Mouse (Mus musculus) olfactory bulb, adult 2 months (tissue): ENCODE results near the gene Ppp1r14b. TPM values are rescaled to one million over a fixed set of nuclear protein-coding genes. Genes with fewer than 3 reads are reported as not detected.

Source experiments
- H3K27ac ChIP-seq: fragments of 200-500 bp; 2 replicates; pipeline ENCODE4 v1.5.1; 2012; ENCODE audit warnings: low read depth, low read length; ENCODE audit not compliant: insufficient read depth
- H3K4me1 ChIP-seq: fragments of 200-500 bp; 2 replicates; pipeline ENCODE4 v1.6.1; 2012; ENCODE audit warnings: low read length; ENCODE audit not compliant: control insufficient read depth, insufficient read depth
- H3K4me3 ChIP-seq: fragments of 200-500 bp; 2 replicates; pipeline ENCODE4 v1.5.1; 2012; ENCODE audit warnings: mild to moderate bottlenecking, low read depth, low read length, moderate library complexity; ENCODE audit not compliant: insufficient read depth
- CTCF ChIP-seq: fragments of 200-500 bp; IDR thresholded peaks from 2 replicates; pipeline ENCODE4 v1.5.1; 2012; ENCODE audit warnings: low read depth, mild to moderate bottlenecking, low read length, moderate library complexity; ENCODE audit not compliant: insufficient read depth
- POLR2A ChIP-seq: fragments of 200-500 bp; IDR thresholded peaks from 2 replicates; pipeline ENCODE4 v1.6.1; 2012; ENCODE audit warnings: mild to moderate bottlenecking, low read depth, low read length, moderate library complexity; ENCODE audit not compliant: insufficient read depth
- WGBS: fragments of 180-500 bp; shearing (Covaris S2); methylation state at CpG from one replicate; pipeline ENCODE4 v1.1.7; 2018; 5-methylcytosine and 5-hydroxymethylcytosine counted together
- polyA plus RNA-seq: library from polyadenylated mRNA; stranded (reverse); fragments of >200 nt; gene quantifications from 2 replicates; pipeline ENCODE4 v1.2.4, GENCODE M21; 2012; ENCODE audit warnings: low replicate concordance; ENCODE audit not compliant: missing spikeins, insufficient read depth, insufficient read length

Gene Ppp1r14b
- polyA plus RNA-seq, 1 experiment = not detected

DNA sequence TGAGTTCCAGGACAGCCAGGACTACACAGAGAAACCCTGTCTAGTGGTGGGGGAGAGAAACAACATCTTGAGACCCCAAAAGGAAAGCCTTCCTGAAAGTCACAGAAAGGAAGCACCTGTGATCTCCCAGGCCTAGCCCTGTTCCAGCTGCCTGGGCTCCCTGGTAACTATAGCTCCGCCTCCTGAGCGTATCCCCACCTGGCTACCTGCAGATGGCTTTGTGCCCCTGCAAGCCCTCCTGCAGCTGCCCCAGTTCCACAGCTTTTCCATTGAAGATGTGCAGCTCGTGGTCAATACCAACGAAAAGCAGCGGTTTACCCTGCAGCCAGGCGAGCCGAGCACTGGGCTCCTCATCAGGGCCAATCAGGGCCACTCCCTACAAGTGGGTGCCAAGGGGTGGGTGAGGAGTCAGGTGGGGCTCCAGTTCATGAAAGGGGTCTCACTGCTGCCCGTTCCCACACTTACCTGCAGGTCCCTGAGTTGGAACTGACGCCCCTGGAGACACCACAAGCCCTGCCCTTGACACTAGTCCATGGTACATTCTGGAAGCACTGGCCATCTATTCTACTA lies 23.0 kb downstream of the Ppp1r14b start:
- H3K27ac ChIP-seq = no peak overlapping the region
- no peak overlapping the region for H3K4me3 ChIP-seq
- H3K4me1 ChIP-seq = peaks cover 36% of the 10 kb centered on the region
- WGBS = 88% methylated on average over 9 of the region's 9 CpGs
- TF ChIP-seq POLR2A (no peak), CTCF (no peak)

DNA sequence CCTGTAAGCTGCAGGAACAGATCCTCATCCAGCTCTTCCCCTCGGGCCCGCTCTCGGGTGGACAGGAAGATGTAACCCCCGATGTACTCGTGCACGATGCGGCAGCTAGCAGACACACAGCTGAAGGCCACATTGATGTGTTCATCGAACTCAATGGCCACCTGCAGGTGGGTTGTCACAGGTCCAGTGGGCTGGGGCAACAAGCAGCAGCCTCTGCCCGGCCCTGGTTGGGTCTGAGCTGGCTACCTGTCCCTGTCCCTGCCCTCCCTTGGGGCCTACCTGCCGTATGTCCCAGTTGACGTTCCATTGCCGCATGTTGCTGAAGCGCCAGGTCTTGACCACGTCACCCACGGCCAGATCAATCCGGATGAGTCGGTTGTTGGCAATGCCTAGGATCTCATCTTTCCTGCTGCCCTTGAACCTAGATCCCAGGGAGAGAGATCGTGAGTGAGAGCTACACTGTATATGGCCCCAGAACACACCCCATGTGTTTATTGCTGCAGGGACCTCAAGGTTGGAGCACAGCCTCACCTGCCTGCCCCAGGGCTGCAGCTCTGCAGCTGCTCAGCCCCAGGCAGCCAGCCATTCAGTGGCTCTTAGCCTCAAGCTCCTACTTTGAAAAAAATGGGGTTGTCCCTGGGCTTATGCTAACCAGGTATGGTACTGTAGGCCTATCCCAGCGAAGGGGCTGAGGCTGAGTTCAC lies 24.7 kb downstream of the Ppp1r14b start:
- no peak overlapping the region for H3K4me3 ChIP-seq
- 92% methylated on average over 19 of the region's 19 CpGs for WGBS
- TF ChIP-seq POLR2A (no peak), CTCF (no peak)
- H3K4me1 ChIP-seq = peaks cover 28% of the 10 kb centered on the region
- H3K27ac ChIP-seq = no peak overlapping the region

DNA sequence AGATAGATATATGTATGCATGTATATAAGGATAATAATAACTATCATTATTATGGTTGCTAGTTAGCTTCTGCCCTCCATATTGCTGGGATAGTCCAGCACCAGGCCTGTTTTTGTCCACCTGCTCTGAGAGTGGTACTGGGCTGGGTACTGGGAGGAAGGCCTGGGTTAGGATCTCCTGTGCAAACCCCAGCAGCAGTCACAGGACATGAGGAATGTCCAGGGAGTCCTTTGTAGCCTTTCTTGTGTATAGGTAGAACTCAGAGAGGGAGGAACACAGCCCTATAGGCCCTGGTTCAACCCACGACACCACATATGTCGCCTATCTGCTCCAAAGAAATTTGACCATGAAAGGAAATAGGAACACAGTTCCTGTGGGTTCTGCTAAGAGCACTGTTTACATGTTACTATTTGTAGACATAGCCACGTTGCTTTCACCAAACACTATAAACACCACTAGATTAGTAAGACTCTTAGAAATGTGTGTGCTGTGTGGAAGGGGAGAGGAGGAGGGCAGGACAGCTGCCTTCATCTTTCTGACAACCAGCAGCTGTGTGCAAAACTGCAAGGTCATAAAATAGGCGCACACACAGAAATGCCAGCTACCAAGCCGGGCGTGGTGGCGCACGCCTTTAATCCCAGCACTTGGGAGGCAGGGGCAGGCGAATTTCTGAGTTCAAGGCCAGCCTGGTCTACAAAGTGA lies 32.3 kb downstream of the Ppp1r14b start:
- WGBS = 49% methylated on average over 9 of the region's 9 CpGs
- Histone ChIP-seq H3K27ac (peak overlapping the region; percentile 90), H3K4me3 (no peak overlapping the region), H3K4me1 (peaks cover 2% of the 10 kb centered on the region)
- no peak for TF ChIP-seq CTCF
- no peak for TF ChIP-seq POLR2A

DNA sequence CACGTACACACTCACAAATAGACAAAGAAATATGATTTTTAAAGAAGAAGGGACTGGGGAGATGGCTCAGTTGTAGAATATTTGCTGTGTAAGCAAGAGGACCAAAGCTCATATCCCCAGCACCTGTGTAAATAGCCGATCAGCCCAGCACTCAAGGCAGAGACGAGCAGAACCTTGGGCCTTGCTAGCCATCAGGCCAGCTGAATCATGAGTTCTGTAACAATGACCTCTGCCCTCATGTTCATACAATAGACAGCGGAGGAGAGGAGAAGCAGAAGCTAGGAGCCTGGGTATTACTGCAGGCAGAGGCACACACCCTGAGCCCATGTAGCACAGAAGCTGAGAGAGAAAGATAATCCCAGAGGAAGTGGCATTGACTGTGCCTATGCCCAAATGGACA lies 37.7 kb downstream of the Ppp1r14b start:
- WGBS = 87% methylated on average over 4 of the region's 4 CpGs
- TF ChIP-seq POLR2A (no peak), CTCF (no peak)

DNA sequence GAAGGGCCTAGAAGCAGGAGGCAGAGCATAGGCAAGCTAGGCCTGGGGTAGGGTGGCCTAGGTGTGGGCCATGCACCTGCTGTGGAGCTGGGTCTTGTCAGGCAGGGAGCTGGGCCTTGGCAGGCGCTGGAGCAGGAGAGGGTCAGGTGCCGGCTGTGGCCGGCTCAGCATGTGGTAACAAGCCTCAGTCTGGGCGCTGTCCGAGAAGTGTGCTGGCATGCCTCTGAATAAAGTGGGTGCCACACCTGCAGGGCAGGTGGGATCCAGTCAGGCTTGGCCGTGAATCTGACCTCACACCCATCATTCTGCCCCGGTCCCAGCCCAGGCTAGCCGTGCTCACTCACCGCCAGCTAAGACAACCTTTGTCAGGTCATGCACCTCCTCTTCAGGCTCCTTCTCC lies 39.2 kb downstream of the Ppp1r14b start:
- WGBS = 87% methylated on average over 9 of the region's 9 CpGs

More for the DNA sequence above, 37.7 kb downstream of the Ppp1r14b start:
- Histone ChIP-seq H3K27ac (no peak overlapping the region), H3K4me1 (no peaks in the 10 kb centered on the region), H3K4me3 (no peak overlapping the region)

DNA sequence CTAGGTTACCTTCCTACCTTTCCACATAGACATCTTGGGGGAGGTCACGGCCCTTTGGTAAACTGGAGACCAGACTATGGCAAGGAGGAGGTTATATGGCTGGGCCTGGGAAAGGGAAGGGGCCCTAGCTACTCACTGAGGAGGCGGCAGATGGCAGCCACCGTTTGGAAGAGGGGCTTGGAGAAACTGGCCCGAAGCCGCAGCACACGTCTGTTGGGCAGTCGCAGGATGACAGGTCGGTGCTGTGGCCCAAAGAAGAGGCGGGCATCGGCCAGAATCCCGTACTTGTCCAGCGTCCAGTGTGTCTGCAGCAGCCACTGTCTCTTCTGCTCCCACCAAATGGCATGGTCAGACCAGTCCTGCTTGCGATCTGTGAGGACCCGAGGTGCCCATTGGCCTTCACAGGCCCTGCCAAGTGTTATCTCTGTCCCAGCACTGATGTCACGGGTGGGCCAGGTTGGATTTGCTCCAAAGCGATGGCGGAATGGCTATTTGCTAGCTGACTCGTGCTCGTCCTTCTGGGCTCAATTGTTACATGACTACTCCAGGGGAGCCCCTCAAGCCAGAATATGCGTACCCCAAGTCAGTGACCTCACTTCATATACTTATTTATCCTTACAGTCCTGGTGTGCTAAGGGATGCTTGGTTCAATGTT lies 39.8 kb downstream of the Ppp1r14b start:
- TF ChIP-seq POLR2A (no peak), CTCF (no peak)
- 93% methylated on average over 20 of the region's 20 CpGs for WGBS
- Histone ChIP-seq H3K27ac (no peak overlapping the region), H3K4me1 (no peaks in the 10 kb centered on the region), H3K4me3 (no peak overlapping the region)

More for the DNA sequence above, 39.2 kb downstream of the Ppp1r14b start:
- H3K4me3 ChIP-seq = no peak overlapping the region
- TF ChIP-seq POLR2A = no peak
- no peak overlapping the region for H3K27ac ChIP-seq
- H3K4me1 ChIP-seq = no peaks in the 10 kb centered on the region

DNA sequence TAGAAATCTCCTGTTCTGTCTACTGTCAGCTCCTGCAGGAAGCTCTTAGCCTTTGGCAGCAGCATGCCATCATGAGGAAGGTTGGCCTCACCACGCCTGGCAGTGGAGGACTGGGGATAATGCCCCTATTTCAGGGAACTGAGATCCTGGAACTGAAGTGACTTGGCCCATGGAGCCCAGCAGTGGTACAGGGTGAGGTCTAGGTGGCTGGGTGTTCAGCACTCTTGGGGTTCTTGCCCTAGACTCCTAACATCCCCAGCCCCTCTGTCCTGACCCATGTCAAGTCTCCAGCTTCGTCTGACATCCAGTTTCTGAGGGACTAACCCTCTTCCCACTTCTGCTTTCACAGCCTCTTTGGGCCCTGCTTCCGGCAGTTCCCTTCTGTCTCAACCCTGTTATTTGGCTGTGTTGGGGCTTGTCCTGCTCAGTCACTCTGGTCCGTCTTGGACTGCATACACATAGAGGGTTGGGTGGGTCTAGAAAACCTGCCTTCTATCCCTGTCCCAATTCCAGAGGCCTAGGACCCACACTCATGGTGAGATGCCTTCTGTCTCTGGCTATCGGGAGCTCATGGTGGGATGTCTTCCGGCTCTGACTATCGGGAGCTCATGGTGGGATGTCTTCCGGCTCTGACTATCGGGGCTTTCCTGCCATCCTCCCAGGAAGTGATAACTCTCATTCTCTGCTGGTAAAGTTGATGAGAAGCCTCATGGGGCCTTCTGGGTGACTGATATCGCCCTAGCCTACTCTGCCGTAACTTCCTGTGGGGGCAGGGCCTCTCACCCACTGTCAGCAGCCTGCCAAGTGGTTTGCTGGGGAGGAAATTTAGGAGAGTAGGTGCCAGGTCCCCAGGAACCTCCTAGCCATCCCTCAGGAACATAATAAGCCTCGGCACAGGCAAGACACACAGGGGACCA lies 43.0 kb downstream of the Ppp1r14b start:
- TF ChIP-seq CTCF = no peak
- TF ChIP-seq POLR2A = no peak
- H3K27ac ChIP-seq = no peak overlapping the region
- H3K4me3 ChIP-seq = no peak overlapping the region
- 83% methylated on average over 12 of the region's 12 CpGs for WGBS
- H3K4me1 ChIP-seq = no peaks in the 10 kb centered on the region

DNA sequence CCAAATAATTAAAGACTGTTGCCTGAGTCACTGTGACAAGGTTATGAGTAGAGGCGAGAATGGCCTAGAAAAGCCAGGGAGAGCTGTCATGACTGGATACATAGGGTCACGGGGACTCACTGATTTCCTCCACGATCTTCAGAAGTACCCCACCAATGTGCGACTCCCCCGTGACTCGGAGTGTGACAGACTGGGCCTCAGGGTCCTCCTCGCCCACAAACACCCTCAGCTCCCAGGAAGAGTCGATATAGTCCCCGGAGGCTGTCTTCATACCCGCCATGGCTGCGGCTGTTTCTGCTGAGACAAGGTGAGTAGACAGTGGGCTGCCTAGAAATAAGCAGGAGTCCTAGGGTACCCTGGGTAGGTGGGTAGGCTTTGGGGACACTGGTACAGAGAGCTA lies 43.8 kb downstream of the Ppp1r14b start:
- no peak for TF ChIP-seq POLR2A
- no peak for TF ChIP-seq CTCF
- 81% methylated on average over 11 of the region's 11 CpGs for WGBS
- Histone ChIP-seq H3K27ac (no peak overlapping the region), H3K4me3 (no peak overlapping the region), H3K4me1 (no peaks in the 10 kb centered on the region)
